Mouse (Mus musculus): Measurements from ENCODE around the gene Trpd52l3. TPM values are rescaled to one million over a fixed set of nuclear protein-coding genes. Genes with fewer than 3 reads are reported as not detected.
A peak's percentile ranks its signal among the peaks of the same experiment; 100 is the strongest.

Gene Trpd52l3
- total and polyA plus RNA-seq, 3 experiments, result not detected

DNA sequence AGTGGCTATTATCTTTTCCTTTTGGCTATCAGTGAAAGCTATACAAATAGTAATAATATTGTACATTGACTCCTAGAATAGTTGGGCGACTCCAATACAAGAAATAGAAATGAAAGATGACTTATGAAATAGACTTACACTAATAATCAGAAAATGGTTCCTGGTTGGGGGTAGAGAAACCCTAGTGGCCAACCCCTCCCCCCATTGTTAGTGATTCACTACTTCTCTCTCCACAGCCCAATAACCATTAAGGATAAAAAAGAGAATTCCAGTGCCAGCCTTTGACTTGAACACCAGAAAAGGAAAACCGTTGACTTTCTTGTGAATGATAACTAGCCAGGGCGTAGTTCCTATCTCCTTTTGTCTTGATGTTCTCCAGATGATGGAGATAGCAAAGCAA is 28.6 kb downstream of the Trpd52l3 start:
- H3K9me3 ChIP-seq (replicated peaks; ENCODE audit: low read length), result peaks cover 4% of the 10 kb centered on the region
- DNase-seq (ENCODE audit: extremely low read depth), result no peak
- peak overlapping the region; percentile 98 for H3K4me2 ChIP-seq (ENCODE audit: insufficient read depth, low read depth, poor library complexity, severe bottlenecking)
- H3K9ac ChIP-seq (ENCODE audit: insufficient read depth, low read depth), result peak overlapping the region; percentile 95; the same call in 1 of the 2 replicates
- dilution Hi-C loops (cut with MboI; ENCODE audit: extremely low pct_ligation_motif_present, extremely low pct_unique_long_range_greater_than_20kb, low sequenced_read_pairs) (no loop called here), in situ Hi-C loops (cut with MboI; ENCODE audit: low pct_ligation_motif_present, low pct_unique_long_range_greater_than_20kb, low sequenced_read_pairs) (loop anchor here (10.0 kb wide), 1 partner anchor 83 kb away; no protein-coding TSS in a partner anchor)
- peaks cover 3 to 51% of the 10 kb centered on the region in 2 experiments; a peak in 2 of 4 replicates for H3K4me1 ChIP-seq (ENCODE audit: control insufficient read depth in 1 of 2, insufficient read depth in 2 of 2)
- H3K4me3 ChIP-seq (replicated peaks in 1 of 3; ENCODE audit: low read depth in 2 of 3, low read length in 2 of 3, poor library complexity in 1 of 3), result peak overlapping the region; percentile 6 to 96 (median 64)
- H3K79me2 ChIP-seq (replicated peaks; ENCODE audit: control insufficient read depth, extremely low read depth, insufficient read depth, poor library complexity, severe bottlenecking), result peaks cover 60% of the 10 kb centered on the region
- 0 out of 2 replicates have a peak, but pooled peaks have one; percentile 78 for TF ChIP-seq CHD1 (IDR thresholded peaks at IDR 0.05; ENCODE audit: low read depth, low read length)
- no peak for TF ChIP-seq RCOR1 (conservative IDR thresholded peaks at IDR 0.05; ENCODE audit: low read depth, low read length)
- no peak for TF ChIP-seq ZNF384 (IDR thresholded peaks at IDR 0.05; ENCODE audit: low read depth, low read length)
- TF ChIP-seq NELFE (IDR thresholded peaks at IDR 0.05; ENCODE audit: low read depth, low read length), result no peak
- TF ChIP-seq MEF2A (IDR thresholded peaks at IDR 0.05; ENCODE audit: borderline replicate concordance, low read depth, low read length), result no peak
- no peak for TF ChIP-seq TCF12 (IDR thresholded peaks at IDR 0.05; ENCODE audit: low read depth, low read length)
- TF ChIP-seq MAX (IDR thresholded peaks at IDR 0.05; ENCODE audit: low read length), result no peak
- peaks cover 0 to 2% of the 10 kb centered on the region in 2 experiments for H3K36me3 ChIP-seq (replicated peaks in 1 of 2; ENCODE audit: control insufficient read depth in 1 of 2, insufficient read depth in 1 of 2, low read length in 1 of 2)
- H3K27me3 ChIP-seq (replicated peaks), result no peaks in the 10 kb centered on the region
- H3K27ac ChIP-seq (ENCODE audit: insufficient read depth, low read depth), result no peak overlapping the region

GRCm38 (mm10) chr19:30035361-30035760 is 31.8 kb downstream of the Trpd52l3 start:
- Histone ChIP-seq H3K9me3 (replicated peaks; ENCODE audit: low read length) (no peaks in the 10 kb centered on the region), H3K4me1 (ENCODE audit: control insufficient read depth in 1 of 2, insufficient read depth in 2 of 2) (peaks cover 3 to 38% of the 10 kb centered on the region in 2 experiments; a peak in 2 of 4 replicates), H3K36me3 (replicated peaks in 1 of 2; ENCODE audit: control insufficient read depth in 1 of 2, insufficient read depth in 1 of 2, low read length in 1 of 2) (peaks cover 0 to 9% of the 10 kb centered on the region in 2 experiments), H3K4me3 (replicated peaks in 1 of 3; ENCODE audit: low read depth in 2 of 3, low read length in 2 of 3, poor library complexity in 1 of 3) (no peak overlapping the region), H3K4me2 (ENCODE audit: insufficient read depth, low read depth, poor library complexity, severe bottlenecking) (no peak overlapping the region), H3K27ac (ENCODE audit: insufficient read depth, low read depth) (no peak overlapping the region), H3K27me3 (replicated peaks) (no peaks in the 10 kb centered on the region), H3K9ac (ENCODE audit: insufficient read depth, low read depth) (no peak overlapping the region), H3K79me2 (replicated peaks; ENCODE audit: control insufficient read depth, extremely low read depth, insufficient read depth, poor library complexity, severe bottlenecking) (peaks cover 74% of the 10 kb centered on the region)
- in situ Hi-C loops (cut with MboI; ENCODE audit: low pct_ligation_motif_present, low pct_unique_long_range_greater_than_20kb, low sequenced_read_pairs), result loop anchor here (10.0 kb wide), 1 partner anchor 79 kb away; no protein-coding TSS in a partner anchor
- dilution Hi-C loops (cut with MboI; ENCODE audit: extremely low pct_ligation_motif_present, extremely low pct_unique_long_range_greater_than_20kb, low sequenced_read_pairs), result no loop called here
- TF ChIP-seq UBTF (IDR thresholded peaks at IDR 0.05; ENCODE audit: low read depth, low read length) (no peak), USF2 (conservative IDR thresholded peaks at IDR 0.05; ENCODE audit: low read depth, low read length) (no peak), MAFK (IDR thresholded peaks at IDR 0.05; ENCODE audit: insufficient replicate concordance, low read length) (no peak), POLR2AphosphoS2 (IDR thresholded peaks at IDR 0.05; ENCODE audit: low read depth, low read length) (no peak), CHD1 (IDR thresholded peaks at IDR 0.05; ENCODE audit: low read depth, low read length) (no peak), NELFE (IDR thresholded peaks at IDR 0.05; ENCODE audit: low read depth, low read length) (no peak), ZKSCAN1 (IDR thresholded peaks at IDR 0.05; ENCODE audit: borderline replicate concordance, low read depth, low read length) (no peak), NRF1 (IDR thresholded peaks at IDR 0.05; ENCODE audit: low read depth, low read length) (no peak), SMC3 (IDR thresholded peaks at IDR 0.05; ENCODE audit: low read depth, low read length) (no peak), SIN3A (IDR thresholded peaks at IDR 0.05; ENCODE audit: low read length) (no peak), MYC (IDR thresholded peaks at IDR 0.05; ENCODE audit: low read depth, low read length) (no peak), ETS1 (conservative IDR thresholded peaks at IDR 0.05; ENCODE audit: low read depth, low read length) (no peak), CHD2 (IDR thresholded peaks at IDR 0.05; ENCODE audit: low read length) (no peak), E2F4 (IDR thresholded peaks at IDR 0.05; ENCODE audit: insufficient replicate concordance, low read depth, low read length) (no peak), RCOR1 (conservative IDR thresholded peaks at IDR 0.05; ENCODE audit: low read depth, low read length) (no peak)
- DNase-seq (ENCODE audit: extremely low read depth), result no peak
